Mouse (Mus musculus): Measurements from ENCODE around the gene Lipe. TPM values are rescaled to one million over a fixed set of nuclear protein-coding genes. Genes with fewer than 3 reads are reported as not detected.

Lipe gene
- total RNA-seq (2014; rRNA removed; ENCODE audit: low replicate concordance) (23.5 and 31.1 TPM in 2 replicates), polyA plus RNA-seq (2015; fragmentation: Nextera tagmentation; extraction: Ambion mirVana) (19.3 and 21.5 TPM in 2 replicates)

DNA sequence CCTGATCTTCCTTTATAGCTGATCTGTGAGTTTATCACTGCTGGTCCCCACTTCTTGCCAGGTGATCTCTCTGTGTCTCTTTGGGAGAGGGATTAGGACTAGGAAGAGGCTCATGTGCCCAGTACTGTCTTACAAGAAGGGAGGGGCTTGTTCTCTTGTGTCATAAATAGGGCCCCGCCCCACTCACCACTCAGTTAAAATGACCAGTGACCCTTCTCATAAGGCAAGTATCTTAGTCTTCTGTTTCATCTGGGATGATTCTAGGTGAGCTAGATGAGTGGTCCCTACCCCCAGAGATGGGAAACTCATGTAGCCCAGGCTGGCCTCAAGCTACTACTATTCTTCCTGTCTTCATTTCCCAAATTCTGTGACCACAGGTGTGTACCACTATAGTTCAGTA lies at the start of gene Lipe:
Lipe (minus strand) TSS at position 101 of the 400 bp plus-strand sequence.
- H3K27ac ChIP-seq (ENCODE audit: low read depth), result no peak within 1 kb of the TSS
- TF ChIP-seq EP300 (IDR thresholded peaks at IDR 0.05; ENCODE audit: low read depth) (no peak), CTCF (IDR thresholded peaks at IDR 0.05; ENCODE audit: low read depth) (no peak)
- 96% methylated on average over 1 of the region's 1 CpGs for WGBS
- H3K4me3 ChIP-seq (ENCODE audit: low read depth, low read length), result no peak within 1 kb of the TSS
- H3K36me3 ChIP-seq (replicated peaks; ENCODE audit: control insufficient read depth, insufficient read depth, low read length), result no peaks in the 10 kb centered on the region
- H3K9ac ChIP-seq (replicated peaks; ENCODE audit: low read depth, low read length), result no peak within 1 kb of the TSS
- no peaks in the 10 kb centered on the region for H3K9me3 ChIP-seq (replicated peaks; ENCODE audit: control insufficient read depth, low read length)
- DNase-seq (ENCODE audit: low spot score), result no peak
- no peak for ATAC-seq (ENCODE audit: insufficient read depth, low read depth)
- peaks cover 8% of the 10 kb centered on the region for H3K4me1 ChIP-seq (ENCODE audit: control insufficient read depth, insufficient read depth)
- H3K27me3 ChIP-seq (ENCODE audit: control insufficient read depth, insufficient read depth, low read length), result no peaks in the 10 kb centered on the region
- H3K4me2 ChIP-seq (ENCODE audit: low read depth, low read length), result no peak within 1 kb of the TSS

DNA sequence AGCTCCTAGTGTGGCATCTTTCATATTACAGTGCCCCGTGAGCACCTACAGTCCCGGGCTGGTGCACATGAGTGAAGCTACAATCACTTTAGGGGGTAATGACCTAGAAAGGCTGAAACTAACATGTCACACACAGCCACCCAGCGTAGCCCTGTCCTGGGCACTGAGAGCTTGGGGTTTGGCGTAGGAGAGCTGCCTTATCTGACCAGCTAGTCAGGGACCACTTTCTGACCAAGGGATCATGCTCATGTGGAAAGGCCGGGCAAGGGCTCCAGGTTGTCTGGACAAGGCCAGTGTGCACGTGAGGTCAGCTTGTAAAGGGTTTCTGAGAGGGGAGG lies 42.3 kb upstream of the Lipe start:
- no peak overlapping the region for H3K27ac ChIP-seq (ENCODE audit: low read depth)
- DNase-seq (ENCODE audit: low spot score), result no peak
- H3K4me2 ChIP-seq (ENCODE audit: low read depth, low read length), result no peak overlapping the region
- WGBS, result 73% methylated on average over 6 of the region's 6 CpGs
- H3K4me3 ChIP-seq (ENCODE audit: low read depth, low read length), result no peak overlapping the region
- H3K9ac ChIP-seq (replicated peaks; ENCODE audit: low read depth, low read length), result no peak overlapping the region
- no peaks in the 10 kb centered on the region for H3K27me3 ChIP-seq (ENCODE audit: control insufficient read depth, insufficient read depth, low read length)
- no peaks in the 10 kb centered on the region for H3K9me3 ChIP-seq (replicated peaks; ENCODE audit: control insufficient read depth, low read length)
- no peak for TF ChIP-seq EP300 (IDR thresholded peaks at IDR 0.05; ENCODE audit: low read depth)
- H3K36me3 ChIP-seq (replicated peaks; ENCODE audit: control insufficient read depth, insufficient read depth, low read length), result no peaks in the 10 kb centered on the region
- no peaks in the 10 kb centered on the region for H3K4me1 ChIP-seq (ENCODE audit: control insufficient read depth, insufficient read depth)
- ATAC-seq (ENCODE audit: insufficient read depth, low read depth), result no peak

DNA sequence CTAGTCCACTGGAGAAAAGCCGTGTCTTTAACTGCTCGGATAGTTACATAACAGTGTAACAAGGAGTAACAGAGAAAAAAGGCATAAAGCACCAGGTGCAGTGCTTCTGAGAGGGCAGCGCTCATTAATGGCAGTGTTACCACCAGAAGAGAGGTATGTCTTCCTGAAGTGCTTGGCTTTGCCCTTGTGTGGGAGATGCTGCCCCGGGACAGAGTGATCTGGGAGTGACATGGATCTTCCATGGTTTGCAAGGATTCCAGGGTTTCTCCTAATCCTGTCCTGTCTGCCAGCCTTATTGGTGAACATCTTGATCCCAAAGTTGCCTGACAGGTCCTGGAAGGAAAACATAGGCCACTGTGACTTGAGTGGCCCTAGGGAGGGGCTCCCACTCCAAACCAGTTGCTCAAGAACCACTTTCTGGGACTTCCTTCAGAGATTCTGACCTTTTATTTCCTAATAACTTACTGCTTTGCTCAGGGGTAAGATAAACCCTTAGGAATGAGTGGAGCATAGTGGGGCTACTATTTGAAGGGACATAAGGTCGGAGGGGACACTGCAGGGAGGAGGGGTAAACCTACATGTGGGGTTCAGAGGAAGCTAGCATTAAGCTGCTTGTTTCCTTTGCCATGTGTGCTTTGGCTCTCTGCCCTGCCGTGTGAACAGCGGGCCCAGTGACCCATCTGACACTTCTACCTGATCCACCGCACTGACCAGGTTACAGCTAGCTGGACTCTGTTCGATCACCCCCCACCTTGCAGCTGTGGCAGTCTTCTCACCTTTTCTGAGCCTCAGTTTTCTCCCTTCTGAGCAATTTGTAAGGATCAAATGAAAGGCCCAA lies 41.7 kb upstream of the Lipe start:
- H3K36me3 ChIP-seq (replicated peaks; ENCODE audit: control insufficient read depth, insufficient read depth, low read length), result no peaks in the 10 kb centered on the region
- H3K9me3 ChIP-seq (replicated peaks; ENCODE audit: control insufficient read depth, low read length), result no peaks in the 10 kb centered on the region
- H3K4me2 ChIP-seq (ENCODE audit: low read depth, low read length), result no peak overlapping the region
- H3K4me3 ChIP-seq (ENCODE audit: low read depth, low read length), result no peak overlapping the region
- no peaks in the 10 kb centered on the region for H3K4me1 ChIP-seq (ENCODE audit: control insufficient read depth, insufficient read depth)
- DNase-seq (ENCODE audit: low spot score) (no peak), ATAC-seq (ENCODE audit: insufficient read depth, low read depth) (no peak)
- no peak overlapping the region for H3K27ac ChIP-seq (ENCODE audit: low read depth)
- TF ChIP-seq EP300 (IDR thresholded peaks at IDR 0.05; ENCODE audit: low read depth), result no peak
- no peak for TF ChIP-seq CTCF (IDR thresholded peaks at IDR 0.05; ENCODE audit: low read depth)
- H3K9ac ChIP-seq (replicated peaks; ENCODE audit: low read depth, low read length), result no peak overlapping the region
- no peaks in the 10 kb centered on the region for H3K27me3 ChIP-seq (ENCODE audit: control insufficient read depth, insufficient read depth, low read length)
- WGBS, result 76% methylated on average over 9 of the region's 9 CpGs

DNA sequence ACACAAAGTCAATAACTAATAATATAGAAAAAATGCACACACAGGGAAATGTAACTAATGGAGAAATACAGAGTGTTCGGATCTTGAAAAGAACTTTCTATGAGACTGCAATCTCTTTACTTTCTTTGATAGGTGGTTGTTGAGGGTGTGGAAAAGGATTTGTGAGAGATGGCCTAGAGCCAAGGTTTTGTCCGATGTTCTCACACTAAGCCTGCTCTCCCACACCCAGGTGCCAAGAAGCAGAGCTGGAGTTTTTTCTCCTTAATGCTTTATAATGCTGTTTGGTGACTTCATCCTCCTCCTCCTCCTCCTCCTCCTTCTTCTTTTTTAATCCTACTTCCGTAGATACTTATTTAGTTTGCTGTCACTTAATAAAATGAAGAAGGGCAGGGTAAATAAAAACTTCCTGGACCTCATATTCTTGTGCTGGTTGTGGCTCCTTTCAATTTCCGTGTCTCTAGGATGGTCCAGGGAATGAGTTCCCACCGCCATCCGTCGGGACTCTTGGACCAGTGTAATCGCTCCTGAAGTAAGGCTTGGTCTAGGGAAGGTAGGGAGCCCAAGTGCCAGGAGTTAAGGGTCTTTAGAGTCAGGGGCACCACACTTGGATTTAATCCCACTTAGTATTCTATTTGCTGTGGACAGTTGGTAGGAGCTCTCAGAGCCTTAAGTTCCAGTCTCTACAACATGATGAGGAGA lies 40.8 kb upstream of the Lipe start:
- Histone ChIP-seq H3K4me1 (ENCODE audit: control insufficient read depth, insufficient read depth) (no peaks in the 10 kb centered on the region), H3K9me3 (replicated peaks; ENCODE audit: control insufficient read depth, low read length) (no peaks in the 10 kb centered on the region), H3K27ac (ENCODE audit: low read depth) (no peak overlapping the region), H3K9ac (replicated peaks; ENCODE audit: low read depth, low read length) (no peak overlapping the region), H3K27me3 (ENCODE audit: control insufficient read depth, insufficient read depth, low read length) (no peaks in the 10 kb centered on the region), H3K4me3 (ENCODE audit: low read depth, low read length) (no peak overlapping the region), H3K4me2 (ENCODE audit: low read depth, low read length) (no peak overlapping the region), H3K36me3 (replicated peaks; ENCODE audit: control insufficient read depth, insufficient read depth, low read length) (no peaks in the 10 kb centered on the region)
- WGBS, result 67% methylated on average over 8 of the region's 8 CpGs
- ATAC-seq (ENCODE audit: insufficient read depth, low read depth) (no peak), DNase-seq (ENCODE audit: low spot score) (no peak)
- TF ChIP-seq CTCF (IDR thresholded peaks at IDR 0.05; ENCODE audit: low read depth), result no peak
- no peak for TF ChIP-seq EP300 (IDR thresholded peaks at IDR 0.05; ENCODE audit: low read depth)

DNA sequence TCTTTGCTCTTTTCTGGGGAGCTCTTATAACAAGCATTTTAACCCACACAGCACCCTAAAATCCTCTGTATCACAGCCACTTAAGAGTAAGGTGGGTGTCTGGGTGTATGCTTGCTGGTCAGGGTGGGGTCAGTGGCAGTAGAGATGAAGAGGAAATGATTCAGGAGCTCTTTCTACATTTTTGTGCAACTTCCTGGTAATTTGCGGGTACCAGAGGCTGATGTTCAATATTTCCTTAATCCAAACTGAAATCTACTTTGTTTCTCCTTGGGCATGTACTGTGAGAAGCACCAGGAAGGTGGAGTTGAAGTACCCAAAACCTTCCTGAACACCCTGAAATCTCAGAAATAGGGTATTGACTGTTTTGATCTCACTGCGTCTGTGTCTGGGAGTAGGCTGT lies 38.2 kb upstream of the Lipe start:
- WGBS, result 50% methylated on average over 2 of the region's 2 CpGs
- H3K4me2 ChIP-seq (ENCODE audit: low read depth, low read length), result no peak overlapping the region
- TF ChIP-seq CTCF (IDR thresholded peaks at IDR 0.05; ENCODE audit: low read depth) (no peak), EP300 (IDR thresholded peaks at IDR 0.05; ENCODE audit: low read depth) (no peak)
- H3K4me3 ChIP-seq (ENCODE audit: low read depth, low read length), result no peak overlapping the region
- no peaks in the 10 kb centered on the region for H3K36me3 ChIP-seq (replicated peaks; ENCODE audit: control insufficient read depth, insufficient read depth, low read length)
- H3K27ac ChIP-seq (ENCODE audit: low read depth), result peak overlapping the region; percentile 72
- H3K4me1 ChIP-seq (ENCODE audit: control insufficient read depth, insufficient read depth), result no peaks in the 10 kb centered on the region
- H3K9me3 ChIP-seq (replicated peaks; ENCODE audit: control insufficient read depth, low read length), result no peaks in the 10 kb centered on the region
- ATAC-seq (ENCODE audit: insufficient read depth, low read depth) (no peak), DNase-seq (ENCODE audit: low spot score) (no peak)
- no peaks in the 10 kb centered on the region for H3K27me3 ChIP-seq (ENCODE audit: control insufficient read depth, insufficient read depth, low read length)
- no peak overlapping the region for H3K9ac ChIP-seq (replicated peaks; ENCODE audit: low read depth, low read length)
